Mouse (Mus musculus) kidney, embryonic 14.5 days (tissue): ENCODE data around the gene Fmnl2. TPM values are rescaled to one million over a fixed set of nuclear protein-coding genes. Genes with fewer than 3 reads are reported as not detected.

Experiments used
- ATAC-seq: fragments of 200-750 bp; cut with Nextera tagmentation; 2 replicates; pipeline ENCODE4 v1.8.0; 2017; ENCODE audit warnings: moderate number of reproducible peaks, mild to moderate bottlenecking, moderate TSS enrichment, moderate library complexity; ENCODE audit not compliant: low FRiP score, low TSS enrichment
- H3K27ac ChIP-seq: fragments of 300-500 bp; sonication (generic); 2 replicates; pipeline ENCODE4 v1.5.1; 2014; ENCODE audit warnings: low read depth, mild to moderate bottlenecking, low read length, moderate library complexity, mixed read lengths
- H3K27me3 ChIP-seq: fragments of 300-500 bp; sonication (generic); 2 replicates; pipeline ENCODE4 v1.6.1; 2014; ENCODE audit warnings: mild to moderate bottlenecking, low read length; ENCODE audit not compliant: control insufficient read depth, insufficient read depth
- H3K36me3 ChIP-seq: fragments of 300-500 bp; sonication (generic); 2 replicates; pipeline ENCODE4 v1.6.1; 2014; ENCODE audit warnings: low read length, mixed read lengths; ENCODE audit not compliant: control insufficient read depth, insufficient read depth
- H3K4me1 ChIP-seq: fragments of 300-500 bp; sonication (generic); 2 replicates; pipeline ENCODE4 v1.6.1; 2014; ENCODE audit warnings: low read length, mixed read lengths; ENCODE audit not compliant: control insufficient read depth, insufficient read depth
- H3K4me2 ChIP-seq: fragments of 300-500 bp; sonication (generic); replicated peaks from 2 replicates; pipeline ENCODE4 v1.6.1; 2014; ENCODE audit warnings: low read depth, mild to moderate bottlenecking, low read length
- H3K4me3 ChIP-seq: fragments of 300-500 bp; sonication (generic); 2 replicates; pipeline ENCODE4 v1.5.1; 2014; ENCODE audit warnings: mild to moderate bottlenecking, low read length
- H3K9ac ChIP-seq: fragments of 300-500 bp; sonication (generic); 2 replicates; pipeline ENCODE4 v1.6.1; 2014; ENCODE audit warnings: low read depth, mild to moderate bottlenecking, low read length, moderate library complexity
- H3K9me3 ChIP-seq: fragments of 300-500 bp; sonication (generic); 2 replicates; pipeline ENCODE4 v1.6.1; 2016; ENCODE audit warnings: low read length; ENCODE audit not compliant: control insufficient read depth
- WGBS: fragments of 180-500 bp; shearing (Covaris S2); extraction: QIAGEN DNeasy Blood & Tissue Kit; methylation state at CpG from one replicate; pipeline ENCODE4 v1.1.7; 2014; 5-methylcytosine and 5-hydroxymethylcytosine counted together
- polyA plus RNA-seq: library from polyadenylated mRNA; unstranded; fragments of >200 nt; fragmentation: Nextera tagmentation; extraction: Ambion mirVana; gene quantifications from 2 replicates; pipeline ENCODE4 v1.2.1, GENCODE M21; 2014

Gene Fmnl2
- polyA plus RNA-seq, 1 experiment from 2014 or later, result 13.5 TPM

DNA sequence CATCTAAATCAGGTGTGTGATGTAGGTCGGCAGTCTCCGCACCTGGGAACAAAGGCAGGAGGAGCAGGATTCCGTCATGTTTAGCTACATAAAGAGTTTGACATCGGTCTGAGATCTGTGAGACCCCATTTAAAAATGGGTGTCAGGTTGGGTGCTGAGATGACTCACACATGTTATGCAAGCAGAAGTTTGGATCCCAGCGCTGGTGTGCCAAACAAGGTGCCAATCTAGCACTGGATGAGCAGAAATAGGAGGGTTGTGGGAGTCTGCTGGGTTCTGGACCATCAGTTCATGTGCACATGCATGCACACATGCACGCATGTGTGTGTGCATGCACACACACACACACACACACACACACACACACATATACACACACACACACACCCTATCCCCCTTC is 129.4 kb downstream of the Fmnl2 start:
- H3K4me1 ChIP-seq, result peaks cover 30% of the 10 kb centered on the region
- no peaks in the 10 kb centered on the region for H3K9me3 ChIP-seq
- H3K4me2 ChIP-seq, result no peak overlapping the region
- ATAC-seq, result no peak
- H3K27me3 ChIP-seq, result no peaks in the 10 kb centered on the region
- no peaks in the 10 kb centered on the region for H3K36me3 ChIP-seq
- H3K4me3 ChIP-seq, result no peak overlapping the region
- 92% methylated on average over 6 of the region's 6 CpGs for WGBS
- H3K27ac ChIP-seq, result no peak overlapping the region
- H3K9ac ChIP-seq, result no peak overlapping the region

DNA sequence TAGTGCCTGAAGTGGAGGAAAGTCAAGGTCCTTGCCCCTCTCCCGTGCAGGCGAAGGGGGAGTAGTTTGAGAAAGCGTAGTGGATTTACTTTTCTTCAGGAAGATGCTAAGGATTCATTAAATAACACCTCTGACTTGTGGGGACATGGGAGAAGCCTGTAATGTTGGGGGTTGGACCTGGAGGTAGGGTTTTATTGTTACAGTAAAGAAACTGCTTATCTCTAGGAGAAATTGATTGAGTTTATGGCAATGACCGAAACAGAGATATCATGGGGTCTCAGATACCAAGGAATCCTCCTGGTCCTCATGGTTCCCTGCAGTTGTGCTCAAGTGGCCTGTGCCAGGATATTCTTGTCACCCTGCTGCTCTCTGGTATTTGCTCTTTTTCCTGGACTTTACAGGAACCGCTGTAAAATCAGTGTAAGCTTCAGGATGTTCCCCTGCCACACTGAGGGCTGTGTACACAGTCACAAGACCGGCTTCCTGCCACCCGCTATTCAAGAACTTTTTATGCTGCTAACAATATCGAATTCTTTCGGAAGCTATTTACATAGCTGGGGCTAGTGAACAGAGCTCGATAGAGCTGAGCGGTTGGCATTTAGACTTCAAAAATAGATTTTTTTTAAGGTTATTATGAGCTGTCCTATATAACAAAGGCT is 130.1 kb downstream of the Fmnl2 start:
- Histone ChIP-seq H3K36me3 (no peaks in the 10 kb centered on the region), H3K27me3 (no peaks in the 10 kb centered on the region), H3K4me3 (no peak overlapping the region), H3K9ac (no peak overlapping the region), H3K9me3 (no peaks in the 10 kb centered on the region), H3K27ac (no peak overlapping the region; the same call in 1 of the 2 replicates), H3K4me2 (no peak overlapping the region), H3K4me1 (peaks cover 29% of the 10 kb centered on the region)
- WGBS, result 47% methylated on average over 11 of the region's 11 CpGs
- peak; percentile 40; the same call in 1 of the 2 replicates for ATAC-seq

DNA sequence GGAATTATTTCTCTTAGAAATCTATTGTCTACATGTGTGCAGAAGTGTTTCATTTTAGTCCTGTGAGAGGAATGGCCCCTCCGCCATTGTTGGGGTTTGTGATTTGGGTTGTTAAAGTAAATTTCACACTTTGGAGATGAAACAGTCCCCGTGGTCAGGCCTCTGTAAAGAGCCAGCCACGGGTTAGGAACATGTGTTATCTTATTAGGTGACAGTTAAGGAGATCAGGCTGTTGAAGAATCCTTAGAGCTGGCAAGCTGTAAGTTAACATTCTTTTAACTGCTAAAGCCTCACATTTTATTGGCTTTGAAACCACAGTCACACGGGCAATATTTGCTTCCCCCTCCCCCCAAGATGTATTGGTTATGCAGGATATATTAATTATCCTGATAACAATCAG is 131.7 kb downstream of the Fmnl2 start:
- Histone ChIP-seq H3K27ac (no peak overlapping the region), H3K36me3 (no peaks in the 10 kb centered on the region), H3K27me3 (no peaks in the 10 kb centered on the region), H3K9ac (no peak overlapping the region), H3K4me1 (peaks cover 28% of the 10 kb centered on the region), H3K4me3 (no peak overlapping the region), H3K4me2 (no peak overlapping the region), H3K9me3 (no peaks in the 10 kb centered on the region)
- 49% methylated on average over 4 of the region's 4 CpGs for WGBS
- no peak for ATAC-seq

- ATAC-seq, result no peak
- Histone ChIP-seq H3K36me3 (no peaks in the 10 kb centered on the region), H3K4me2 (no peak overlapping the region), H3K9me3 (no peaks in the 10 kb centered on the region), H3K27me3 (no peaks in the 10 kb centered on the region), H3K27ac (peak overlapping the region; percentile 52; the same call in 1 of the 2 replicates), H3K4me1 (peaks cover 18% of the 10 kb centered on the region), H3K9ac (no peak overlapping the region), H3K4me3 (no peak overlapping the region)
- 24% methylated on average over 9 of the region's 9 CpGs for WGBS
Measured at GRCm38 (mm10) chr2:52990874-52991687, 133.4 kb downstream of the Fmnl2 start.

GRCm38 (mm10) chr2:52991688-52992194 is 134.1 kb downstream of the Fmnl2 start:
- H3K36me3 ChIP-seq, result no peaks in the 10 kb centered on the region
- no peak overlapping the region for H3K9ac ChIP-seq
- no peak for ATAC-seq
- H3K27ac ChIP-seq, result peak overlapping the region; percentile 52; the same call in 1 of the 2 replicates
- peaks cover 18% of the 10 kb centered on the region for H3K4me1 ChIP-seq
- no peaks in the 10 kb centered on the region for H3K27me3 ChIP-seq
- no peak overlapping the region for H3K4me3 ChIP-seq
- WGBS, result 46% methylated on average over 5 of the region's 5 CpGs
- no peaks in the 10 kb centered on the region for H3K9me3 ChIP-seq
- H3K4me2 ChIP-seq, result no peak overlapping the region

- no peak overlapping the region for H3K27ac ChIP-seq
- no peak for ATAC-seq
Measured at GRCm38 (mm10) chr2:52993241-52993640, 135.6 kb downstream of the Fmnl2 start.

GRCm38 (mm10) chr2:52994526-52994925 is 136.9 kb downstream of the Fmnl2 start:
- H3K36me3 ChIP-seq, result no peaks in the 10 kb centered on the region
- H3K4me1 ChIP-seq, result peaks cover 14% of the 10 kb centered on the region
- H3K27ac ChIP-seq, result no peak overlapping the region
- H3K9me3 ChIP-seq, result no peaks in the 10 kb centered on the region
- no peak overlapping the region for H3K4me2 ChIP-seq
- 41% methylated on average over 9 of the region's 9 CpGs for WGBS
- ATAC-seq, result no peak
- H3K9ac ChIP-seq, result no peak overlapping the region
- H3K27me3 ChIP-seq, result no peaks in the 10 kb centered on the region
- H3K4me3 ChIP-seq, result no peak overlapping the region

More at GRCm38 (mm10) chr2:52993241-52993640, 135.6 kb downstream of the Fmnl2 start:
- Histone ChIP-seq H3K9ac (no peak overlapping the region), H3K4me2 (no peak overlapping the region), H3K4me3 (no peak overlapping the region), H3K27me3 (no peaks in the 10 kb centered on the region), H3K36me3 (no peaks in the 10 kb centered on the region), H3K4me1 (peaks cover 14% of the 10 kb centered on the region), H3K9me3 (no peaks in the 10 kb centered on the region)
- WGBS, result 84% methylated on average over 7 of the region's 7 CpGs

DNA sequence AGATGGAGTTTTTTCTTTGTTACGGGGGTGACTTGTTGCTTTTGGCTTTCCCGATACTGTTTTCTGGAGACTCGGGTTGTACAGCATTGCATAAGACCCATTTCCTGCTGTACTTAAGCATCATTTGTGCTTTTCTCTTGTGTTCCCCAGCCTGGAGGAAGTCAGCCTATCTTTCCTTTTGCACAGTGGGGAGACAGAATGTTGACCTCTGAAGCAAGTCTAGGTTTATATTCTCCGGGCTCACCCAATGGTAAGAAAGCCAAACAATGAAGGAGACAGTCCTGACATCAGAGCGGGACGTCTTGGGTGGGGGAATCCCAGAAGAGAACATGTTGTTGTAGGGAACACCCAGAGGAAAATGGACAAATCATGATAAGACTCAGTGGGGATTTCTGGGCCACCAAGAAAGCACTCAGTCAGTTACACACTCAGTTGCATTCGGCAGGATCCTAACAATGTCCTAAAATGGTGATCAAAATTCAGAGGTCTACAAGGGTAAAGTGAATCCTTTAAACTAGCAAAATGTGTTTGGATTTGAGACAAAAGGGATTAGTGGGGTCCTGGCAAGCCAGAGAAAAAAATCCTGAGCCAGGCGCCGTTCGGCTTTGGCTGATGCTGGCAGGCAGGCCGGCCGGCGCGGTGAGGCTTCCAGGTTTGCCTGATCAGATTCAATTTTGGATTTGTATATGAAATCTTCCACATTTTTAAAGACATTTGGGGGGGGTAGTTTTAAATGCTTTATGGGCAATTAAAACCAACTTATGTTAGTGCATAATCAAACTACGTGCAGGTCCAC is 140.5 kb downstream of the Fmnl2 start:
- Histone ChIP-seq H3K27ac (no peak overlapping the region), H3K9me3 (no peaks in the 10 kb centered on the region)

More for the DNA sequence above, 140.5 kb downstream of the Fmnl2 start:
- no peak overlapping the region for H3K4me3 ChIP-seq
- ATAC-seq, result no peak
- H3K36me3 ChIP-seq, result no peaks in the 10 kb centered on the region
- 84% methylated on average over 15 of the region's 15 CpGs for WGBS
- 0 out of 2 replicates have a peak, but pooled peaks cover 3% of the 10 kb centered on the region for H3K4me1 ChIP-seq
- no peaks in the 10 kb centered on the region for H3K27me3 ChIP-seq
- no peak overlapping the region for H3K4me2 ChIP-seq
- no peak overlapping the region for H3K9ac ChIP-seq
